Mouse (Mus musculus) neural tube, embryonic 13.5 days (tissue): ENCODE results near the gene Slc36a3. TPM values are rescaled to one million over a fixed set of nuclear protein-coding genes. Genes with fewer than 3 reads are reported as not detected.

Experiments
- ATAC-seq: fragments of 200-750 bp; cut with Nextera tagmentation; 2 replicates; pipeline ENCODE4 v1.8.0; 2017; ENCODE audit warnings: low read depth, mild to moderate bottlenecking, moderate TSS enrichment, moderate library complexity
- H3K27ac ChIP-seq: fragments of 300-500 bp; sonication (generic); replicated peaks from 2 replicates; pipeline ENCODE4 v1.5.1; 2015; ENCODE audit warnings: moderate library complexity, mild to moderate bottlenecking, inconsistent platforms
- H3K27me3 ChIP-seq: fragments of 300-500 bp; sonication (generic); 2 replicates; pipeline ENCODE4 v1.6.1; 2015; ENCODE audit warnings: mild to moderate bottlenecking, inconsistent platforms
- H3K36me3 ChIP-seq: fragments of 300-500 bp; sonication (generic); 2 replicates; pipeline ENCODE4 v1.6.1; 2015; ENCODE audit warnings: mild to moderate bottlenecking, inconsistent platforms
- H3K4me1 ChIP-seq: fragments of 300-500 bp; sonication (generic); replicated peaks from 2 replicates; pipeline ENCODE4 v1.6.1; 2015; ENCODE audit warnings: inconsistent platforms
- H3K4me2 ChIP-seq: fragments of 300-500 bp; sonication (generic); 2 replicates; pipeline ENCODE4 v1.6.1; 2015; ENCODE audit warnings: inconsistent platforms, mild to moderate bottlenecking, moderate library complexity
- H3K4me3 ChIP-seq: fragments of 300-500 bp; sonication (generic); 2 replicates; pipeline ENCODE4 v1.5.1; 2015; ENCODE audit warnings: mild to moderate bottlenecking, inconsistent platforms
- H3K9ac ChIP-seq: fragments of 300-500 bp; sonication (generic); 2 replicates; pipeline ENCODE4 v1.6.1; 2015; ENCODE audit warnings: moderate library complexity, mild to moderate bottlenecking, inconsistent platforms
- H3K9me3 ChIP-seq: fragments of 300-500 bp; sonication (generic); 2 replicates; pipeline ENCODE4 v1.6.1; 2016; ENCODE audit warnings: inconsistent platforms
- WGBS: fragments of 180-500 bp; shearing (Covaris S2); methylation state at CpG from one replicate; pipeline ENCODE4 v1.1.7; 2015; 5-methylcytosine and 5-hydroxymethylcytosine counted together
- polyA plus RNA-seq: library from polyadenylated mRNA; unstranded; fragments of >200 nt; fragmentation: Nextera tagmentation; extraction: Ambion mirVana; gene quantifications from 2 replicates; pipeline ENCODE4 v1.2.1, GENCODE M21; 2015

Gene Slc36a3
- polyA plus RNA-seq, 1 experiment from 2014 or later: not detected

- no peak for ATAC-seq
- Histone ChIP-seq H3K4me1 (peaks cover 16% of the 10 kb centered on the region), H3K4me3 (no peak overlapping the region), H3K4me2 (no peak overlapping the region), H3K36me3 (no peaks in the 10 kb centered on the region), H3K9ac (no peak overlapping the region), H3K9me3 (no peaks in the 10 kb centered on the region), H3K27me3 (peaks cover 30% of the 10 kb centered on the region), H3K27ac (no peak overlapping the region)
- 53% methylated on average over 4 of the region's 4 CpGs for WGBS
Measured at GRCm38 (mm10) chr11:55079180-55079579, 72.3 kb downstream of the Slc36a3 start.

GRCm38 (mm10) chr11:55078502-55078901 lies 73.0 kb downstream of the Slc36a3 start:
- WGBS: 50% methylated on average over 3 of the region's 3 CpGs
- no peak for ATAC-seq
- no peak overlapping the region for H3K27ac ChIP-seq
- peak overlapping the region; percentile 44; the same call in 1 of the 2 replicates for H3K4me3 ChIP-seq
- peaks cover 30% of the 10 kb centered on the region for H3K27me3 ChIP-seq
- no peaks in the 10 kb centered on the region for H3K9me3 ChIP-seq
- peaks cover 16% of the 10 kb centered on the region for H3K4me1 ChIP-seq
- H3K4me2 ChIP-seq: peak overlapping the region; percentile 78
- H3K36me3 ChIP-seq: no peaks in the 10 kb centered on the region
- no peak overlapping the region; the same call in 1 of the 2 replicates for H3K9ac ChIP-seq

GRCm38 (mm10) chr11:55077331-55078231 lies 73.9 kb downstream of the Slc36a3 start, which contains the start of gene Ccdc69:
Ccdc69 (minus strand) TSS chr11:55078131.
- peak within 1 kb of the TSS; percentile 65 for H3K9ac ChIP-seq
- ATAC-seq: peak; percentile 71
- peaks cover 16% of the 10 kb centered on the region for H3K4me1 ChIP-seq
- peaks cover 30% of the 10 kb centered on the region for H3K27me3 ChIP-seq
- no peak within 1 kb of the TSS for H3K27ac ChIP-seq
- H3K36me3 ChIP-seq: no peaks in the 10 kb centered on the region
- peak within 1 kb of the TSS; percentile 44 for H3K4me3 ChIP-seq
- peak within 1 kb of the TSS; percentile 78 for H3K4me2 ChIP-seq
- no peaks in the 10 kb centered on the region for H3K9me3 ChIP-seq
- under 1% methylated on average over 50 of the region's 50 CpGs for WGBS

GRCm38 (mm10) chr11:55076234-55076633 lies 75.3 kb downstream of the Slc36a3 start:
- ATAC-seq: no peak
- H3K4me2 ChIP-seq: no peak overlapping the region
- H3K36me3 ChIP-seq: no peaks in the 10 kb centered on the region
- peaks cover 16% of the 10 kb centered on the region for H3K4me1 ChIP-seq
- peaks cover 30% of the 10 kb centered on the region for H3K27me3 ChIP-seq
- H3K9ac ChIP-seq: no peak overlapping the region
- no peak overlapping the region for H3K27ac ChIP-seq
- 94% methylated on average over 5 of the region's 5 CpGs for WGBS
- no peak overlapping the region for H3K4me3 ChIP-seq
- H3K9me3 ChIP-seq: no peaks in the 10 kb centered on the region

- Histone ChIP-seq H3K36me3 (no peaks in the 10 kb centered on the region), H3K9ac (no peak overlapping the region), H3K9me3 (no peaks in the 10 kb centered on the region), H3K4me1 (peaks cover 16% of the 10 kb centered on the region), H3K27me3 (peaks cover 30% of the 10 kb centered on the region), H3K4me2 (no peak overlapping the region), H3K4me3 (no peak overlapping the region), H3K27ac (no peak overlapping the region)
- no peak for ATAC-seq
- 51% methylated on average over 2 of the region's 2 CpGs for WGBS
Measured at GRCm38 (mm10) chr11:55075602-55076001, 75.9 kb downstream of the Slc36a3 start.

Other genes starting within 250 kb of the Slc36a3 start
- 67.2 and 71.8 TPM in 2 replicates for gene Gpx3, start 249.3 kb downstream of the Slc36a3 start, polyA plus RNA-seq
- gene Tnip1, start 188.8 kb downstream of the Slc36a3 start, polyA plus RNA-seq: 16.1 and 17.3 TPM in 2 replicates
- gene Anxa6, start 118.3 kb downstream of the Slc36a3 start, polyA plus RNA-seq: 104 and 106 TPM in 2 replicates
- gene Ccdc69, start 73.6 kb downstream of the Slc36a3 start, polyA plus RNA-seq: 0.50 and 0.63 TPM in 2 replicates
- gene Gm2a, start 53.6 kb downstream of the Slc36a3 start, polyA plus RNA-seq: 20.3 and 20.7 TPM in 2 replicates
- 1.1 TPM in 2 replicates for gene Slc36a2, start 33.4 kb upstream of the Slc36a3 start, polyA plus RNA-seq
- gene Slc36a1, start 52.6 kb upstream of the Slc36a3 start, polyA plus RNA-seq: 3.0 and 3.6 TPM in 2 replicates
- gene Fat2, start 184.9 kb upstream of the Slc36a3 start, polyA plus RNA-seq: 0.10 TPM in 1 of 2 replicates, not detected in the other